Mouse (Mus musculus) midbrain, postnatal 0 days (tissue): ENCODE measurements at regions not wholly inside any gene's neighbourhood (a gene's known extent, or its start where the extent isn't known, plus 50 kb on each side); places are given as distances from the start of the nearest gene placed in this dataset.

Source experiments
- ATAC-seq: fragments of 200-750 bp; cut with Nextera tagmentation; 2 replicates; pipeline ENCODE4 v1.8.0; 2017; ENCODE audit warnings: moderate number of reproducible peaks, mild to moderate bottlenecking, moderate TSS enrichment, moderate library complexity; ENCODE audit not compliant: low FRiP score
- DNase-seq: peaks from one replicate; pipeline ENCODE4 v3.0.0-alpha.2; 2015; ENCODE audit warnings: low spot score
- H3K27ac ChIP-seq: fragments of 300-500 bp; sonication (generic); 2 replicates; pipeline ENCODE4 v1.5.1; 2014; ENCODE audit warnings: low read depth, mild to moderate bottlenecking, low read length, mixed read lengths
- H3K27me3 ChIP-seq: fragments of 300-500 bp; sonication (generic); 2 replicates; pipeline ENCODE4 v1.6.1; 2014; ENCODE audit warnings: low read length, control low read depth, mixed read lengths; ENCODE audit not compliant: insufficient read depth
- H3K36me3 ChIP-seq: fragments of 300-500 bp; sonication (generic); 2 replicates; pipeline ENCODE4 v1.6.1; 2014; ENCODE audit warnings: low read length, control low read depth, mixed read lengths; ENCODE audit not compliant: insufficient read depth
- H3K4me1 ChIP-seq: fragments of 300-500 bp; sonication (generic); 2 replicates; pipeline ENCODE4 v1.6.1; 2014; ENCODE audit warnings: mild to moderate bottlenecking, control low read depth, antibody characterized with exemption, low read length, mixed read lengths; ENCODE audit not compliant: insufficient read depth
- H3K4me2 ChIP-seq: fragments of 300-500 bp; sonication (generic); 2 replicates; pipeline ENCODE4 v1.6.1; 2014; ENCODE audit warnings: low read depth, mild to moderate bottlenecking, low read length, mixed read lengths; ENCODE audit not compliant: poor library complexity, severe bottlenecking
- H3K4me3 ChIP-seq: fragments of 300-500 bp; sonication (generic); 2 replicates; pipeline ENCODE4 v1.5.1; 2014; ENCODE audit warnings: low read depth, mild to moderate bottlenecking, low read length, moderate library complexity
- H3K9ac ChIP-seq: fragments of 300-500 bp; sonication (generic); replicated peaks from 2 replicates; pipeline ENCODE4 v1.6.1; 2014; ENCODE audit warnings: mild to moderate bottlenecking, low read length, moderate library complexity, mixed read lengths; ENCODE audit not compliant: poor library complexity, severe bottlenecking
- H3K9me3 ChIP-seq: fragments of 300-500 bp; sonication (generic); 2 replicates; pipeline ENCODE4 v1.6.1; 2016; ENCODE audit warnings: low read length, control low read depth
- CTCF ChIP-seq: IDR thresholded peaks from 2 replicates; pipeline ENCODE4 v1.5.1; 2016; ENCODE audit warnings: antibody characterized with exemption, mild to moderate bottlenecking
- WGBS: fragments of 180-500 bp; shearing (Covaris S2); extraction: QIAGEN DNeasy Blood & Tissue Kit; methylation state at CpG from one replicate; pipeline ENCODE4 v1.1.7; 2014; 5-methylcytosine and 5-hydroxymethylcytosine counted together

DNA sequence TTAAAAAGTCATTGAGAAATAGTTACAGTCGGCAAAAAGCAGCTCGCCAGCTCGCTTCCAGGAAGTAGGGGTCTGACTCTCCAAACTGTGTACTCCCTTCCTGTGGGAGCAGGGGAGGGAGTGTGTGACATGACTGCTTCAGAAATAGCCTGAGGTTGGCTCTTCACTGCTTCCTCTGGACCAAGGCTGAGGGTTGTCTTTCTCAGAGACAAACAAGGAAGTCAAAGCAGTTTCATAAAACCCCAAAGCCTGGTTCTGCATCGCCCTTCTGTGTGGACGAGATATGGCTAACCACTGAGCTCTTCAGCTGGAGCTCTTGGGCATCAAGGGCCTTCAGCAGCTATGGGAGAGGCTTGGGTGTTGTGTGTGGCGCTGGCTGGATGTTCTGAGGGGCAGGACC, 61.0 kb upstream of the Haao start:
- Histone ChIP-seq H3K4me2 (no peak overlapping the region), H3K4me1 (no peaks in the 10 kb centered on the region), H3K27ac (no peak overlapping the region), H3K27me3 (no peaks in the 10 kb centered on the region), H3K9me3 (0 out of 2 replicates have a peak, but pooled peaks cover 3% of the 10 kb centered on the region), H3K9ac (no peak overlapping the region), H3K4me3 (no peak overlapping the region), H3K36me3 (no peaks in the 10 kb centered on the region)
- ATAC-seq (no peak), DNase-seq (no peak)
- TF ChIP-seq CTCF: no peak
- 95% methylated on average over 6 of the region's 6 CpGs for WGBS

GRCm38 (mm10) chr17:83907538-83907937, 59.8 kb upstream of the Haao start:
- TF ChIP-seq CTCF: no peak
- DNase-seq (no peak), ATAC-seq (no peak)
- H3K4me3 ChIP-seq: no peak overlapping the region
- 97% methylated on average over 3 of the region's 3 CpGs for WGBS
- H3K4me1 ChIP-seq: no peaks in the 10 kb centered on the region
- no peak overlapping the region for H3K9ac ChIP-seq
- no peaks in the 10 kb centered on the region for H3K27me3 ChIP-seq
- no peaks in the 10 kb centered on the region for H3K36me3 ChIP-seq
- H3K27ac ChIP-seq: no peak overlapping the region
- no peak overlapping the region for H3K4me2 ChIP-seq
- H3K9me3 ChIP-seq: 0 out of 2 replicates have a peak, but pooled peaks cover 3% of the 10 kb centered on the region

GRCm38 (mm10) chr17:83906751-83907537, 59.2 kb upstream of the Haao start:
- Histone ChIP-seq H3K27ac (no peak overlapping the region), H3K9me3 (0 out of 2 replicates have a peak, but pooled peaks cover 3% of the 10 kb centered on the region), H3K4me1 (no peaks in the 10 kb centered on the region), H3K27me3 (no peaks in the 10 kb centered on the region), H3K4me2 (no peak overlapping the region), H3K4me3 (no peak overlapping the region), H3K36me3 (no peaks in the 10 kb centered on the region), H3K9ac (no peak overlapping the region)
- ATAC-seq (no peak), DNase-seq (no peak)
- TF ChIP-seq CTCF: no peak
- WGBS: 88% methylated on average over 12 of the region's 12 CpGs

GRCm38 (mm10) chr17:83903467-83903866, 55.7 kb upstream of the Haao start:
- Histone ChIP-seq H3K27me3 (no peaks in the 10 kb centered on the region), H3K36me3 (no peaks in the 10 kb centered on the region), H3K9ac (no peak overlapping the region), H3K27ac (no peak overlapping the region), H3K4me2 (no peak overlapping the region), H3K9me3 (0 out of 2 replicates have a peak, but pooled peaks cover 3% of the 10 kb centered on the region), H3K4me3 (no peak overlapping the region), H3K4me1 (no peaks in the 10 kb centered on the region)
- 4% methylated on average over 7 of the region's 7 CpGs for WGBS
- ATAC-seq (no peak), DNase-seq (peak; percentile 88)
- peak; percentile 95 for TF ChIP-seq CTCF

DNA sequence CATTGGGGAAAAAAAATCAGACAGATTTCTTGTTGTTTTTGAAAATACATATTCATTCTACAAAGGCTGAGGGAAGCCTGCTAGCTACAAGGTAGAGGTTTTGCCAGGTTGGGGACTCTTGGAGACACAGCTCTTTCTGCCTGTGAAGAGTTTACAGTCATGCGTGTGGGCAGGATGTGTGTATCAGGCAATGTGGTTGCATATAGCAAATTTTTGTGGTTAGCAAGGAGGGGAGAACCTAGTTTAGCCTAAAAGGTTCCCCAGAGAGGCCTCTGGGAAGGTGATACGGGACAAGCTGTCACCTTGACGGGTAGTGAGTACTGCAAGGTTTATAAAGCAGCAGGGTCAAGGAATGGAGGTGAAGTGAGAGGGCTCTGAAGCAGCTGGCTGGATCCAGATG, 54.8 kb upstream of the Haao start:
- ATAC-seq: no peak
- no peaks in the 10 kb centered on the region for H3K27me3 ChIP-seq
- no peaks in the 10 kb centered on the region for H3K36me3 ChIP-seq
- 0 out of 2 replicates have a peak, but pooled peaks cover 2% of the 10 kb centered on the region for H3K9me3 ChIP-seq
- H3K27ac ChIP-seq: no peak overlapping the region
- no peak for TF ChIP-seq CTCF
- H3K4me1 ChIP-seq: no peaks in the 10 kb centered on the region; the same call in 1 of the 2 replicates
- no peak overlapping the region for H3K4me3 ChIP-seq
- no peak overlapping the region for H3K4me2 ChIP-seq
- no peak overlapping the region for H3K9ac ChIP-seq
- 79% methylated on average over 3 of the region's 3 CpGs for WGBS
- no peak for DNase-seq

GRCm38 (mm10) chr17:83902091-83902490, 54.3 kb upstream of the Haao start:
- no peak overlapping the region for H3K9ac ChIP-seq
- H3K9me3 ChIP-seq: no peaks in the 10 kb centered on the region
- no peak for DNase-seq
- 46% methylated on average over 6 of the region's 6 CpGs for WGBS
- no peaks in the 10 kb centered on the region for H3K27me3 ChIP-seq
- H3K27ac ChIP-seq: no peak overlapping the region
- H3K36me3 ChIP-seq: no peaks in the 10 kb centered on the region
- no peaks in the 10 kb centered on the region; the same call in 1 of the 2 replicates for H3K4me1 ChIP-seq
- ATAC-seq: no peak
- no peak overlapping the region for H3K4me3 ChIP-seq
- TF ChIP-seq CTCF: no peak
- no peak overlapping the region for H3K4me2 ChIP-seq
